Mouse (Mus musculus) hindbrain, postnatal 0 days (tissue): ENCODE measurements at regions not wholly inside any gene's neighbourhood (a gene's known extent, or its start where the extent isn't known, plus 50 kb on each side); places are given as distances from the start of the nearest gene placed in this dataset.

Experiments
- ATAC-seq: fragments of 200-750 bp; cut with Nextera tagmentation; 2 replicates; pipeline ENCODE4 v1.8.0; 2017; ENCODE audit warnings: mild to moderate bottlenecking, moderate TSS enrichment, moderate library complexity
- DNase-seq: peaks from one replicate; pipeline ENCODE4 v3.0.0-alpha.2; 2015; ENCODE audit warnings: low spot score
- H3K27ac ChIP-seq: fragments of 300-500 bp; sonication (generic); 2 replicates; pipeline ENCODE4 v1.5.1; 2014; ENCODE audit warnings: mild to moderate bottlenecking
- H3K27me3 ChIP-seq: fragments of 300-500 bp; sonication (generic); 2 replicates; pipeline ENCODE4 v1.6.1; 2014; ENCODE audit warnings: low read length, mixed read lengths; ENCODE audit not compliant: insufficient read depth
- H3K36me3 ChIP-seq: fragments of 300-500 bp; sonication (generic); 2 replicates; pipeline ENCODE4 v1.6.1; 2014; ENCODE audit warnings: low read length, mixed read lengths; ENCODE audit not compliant: insufficient read depth
- H3K4me1 ChIP-seq: fragments of 300-500 bp; sonication (generic); 2 replicates; pipeline ENCODE4 v1.6.1; 2014; ENCODE audit warnings: antibody characterized with exemption, low read length, mixed read lengths; ENCODE audit not compliant: insufficient read depth
- H3K4me2 ChIP-seq: fragments of 300-500 bp; sonication (generic); 2 replicates; pipeline ENCODE4 v1.6.1; 2014; ENCODE audit warnings: low read depth, mild to moderate bottlenecking, low read length, moderate library complexity, mixed read lengths
- H3K4me3 ChIP-seq: fragments of 300-500 bp; sonication (generic); 2 replicates; pipeline ENCODE4 v1.5.1; 2014; ENCODE audit warnings: low read length
- H3K9ac ChIP-seq: fragments of 300-500 bp; sonication (generic); replicated peaks from 2 replicates; pipeline ENCODE4 v1.6.1; 2014; ENCODE audit warnings: mild to moderate bottlenecking, low read length, moderate library complexity, mixed read lengths
- H3K9me3 ChIP-seq: fragments of 300-500 bp; sonication (generic); 2 replicates; pipeline ENCODE4 v1.6.1; 2016; ENCODE audit warnings: low read length, mixed read lengths
- CTCF ChIP-seq: IDR thresholded peaks from 2 replicates; pipeline ENCODE4 v1.5.1; 2016; ENCODE audit warnings: antibody characterized with exemption, control low read depth, low read depth
- WGBS: fragments of 180-500 bp; shearing (Covaris S2); extraction: QIAGEN DNeasy Blood & Tissue Kit; methylation state at CpG from one replicate; pipeline ENCODE4 v1.1.7; 2014; 5-methylcytosine and 5-hydroxymethylcytosine counted together

DNA sequence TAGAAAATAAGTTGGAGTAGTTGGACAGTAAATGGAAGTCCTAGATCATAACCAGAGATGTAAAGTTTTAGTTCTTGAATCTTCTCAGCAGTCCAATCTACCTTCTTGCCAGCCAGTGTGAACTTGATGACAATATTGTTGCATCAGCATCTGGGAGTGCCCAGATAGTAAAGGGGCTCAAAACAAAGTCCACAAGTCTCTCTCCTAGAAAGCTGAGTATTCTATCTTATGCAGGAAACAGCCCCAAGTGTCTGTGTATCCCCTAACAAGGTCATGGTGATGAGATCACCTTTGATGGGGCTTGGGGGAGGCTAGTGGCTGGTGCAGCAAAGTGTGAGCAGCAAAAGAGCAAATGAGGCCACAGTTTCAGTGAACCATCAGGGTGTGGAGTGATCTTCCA lies 194.8 kb downstream of the Tle1 start:
- Histone ChIP-seq H3K36me3 (no peaks in the 10 kb centered on the region), H3K4me3 (no peak overlapping the region), H3K27me3 (no peaks in the 10 kb centered on the region), H3K4me2 (no peak overlapping the region), H3K9ac (no peak overlapping the region), H3K9me3 (0 out of 2 replicates have a peak, but pooled peaks cover 4% of the 10 kb centered on the region), H3K4me1 (no peaks in the 10 kb centered on the region), H3K27ac (no peak overlapping the region)
- no peak for ATAC-seq
- no peak for DNase-seq
- no peak for TF ChIP-seq CTCF

DNA sequence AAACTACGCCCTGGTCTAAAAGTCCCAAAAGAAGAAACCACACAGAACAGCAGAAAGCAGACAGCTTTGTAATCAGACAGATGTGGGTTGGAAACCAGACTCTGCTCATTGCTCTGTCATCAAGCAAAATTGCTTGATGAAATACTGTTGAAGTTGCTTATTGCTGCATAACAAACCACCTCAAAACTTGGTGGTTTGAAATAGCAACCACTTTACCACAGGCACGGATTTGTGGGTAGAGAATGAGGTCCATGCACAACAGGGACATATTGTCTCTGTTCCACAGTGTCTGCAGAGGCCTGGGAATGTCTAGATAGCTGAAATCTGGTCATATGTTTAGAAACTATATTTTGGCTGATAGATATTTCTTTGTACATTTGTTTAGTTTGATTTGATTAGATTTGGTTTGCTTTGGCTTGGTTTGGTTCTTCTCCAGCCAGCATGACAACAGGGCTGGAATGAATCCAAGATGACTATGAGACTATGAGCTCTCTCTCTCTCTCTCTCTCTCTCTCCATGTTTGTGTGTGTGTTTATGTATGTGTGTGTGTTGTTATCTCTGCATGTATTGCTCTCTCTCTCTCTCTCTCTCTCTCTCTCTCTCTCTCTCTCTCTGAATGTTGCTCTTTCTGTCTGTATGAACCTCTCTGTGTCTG lies 199.4 kb downstream of the Tle1 start:
- Histone ChIP-seq H3K4me1 (no peaks in the 10 kb centered on the region), H3K27ac (no peak overlapping the region), H3K4me2 (no peak overlapping the region), H3K4me3 (no peak overlapping the region), H3K9me3 (no peaks in the 10 kb centered on the region), H3K27me3 (no peaks in the 10 kb centered on the region), H3K9ac (no peak overlapping the region), H3K36me3 (no peaks in the 10 kb centered on the region)
- no peak for TF ChIP-seq CTCF
- no peak for ATAC-seq
- DNase-seq = peak; percentile 12
- WGBS = 75% methylated on average over 2 of the region's 2 CpGs

DNA sequence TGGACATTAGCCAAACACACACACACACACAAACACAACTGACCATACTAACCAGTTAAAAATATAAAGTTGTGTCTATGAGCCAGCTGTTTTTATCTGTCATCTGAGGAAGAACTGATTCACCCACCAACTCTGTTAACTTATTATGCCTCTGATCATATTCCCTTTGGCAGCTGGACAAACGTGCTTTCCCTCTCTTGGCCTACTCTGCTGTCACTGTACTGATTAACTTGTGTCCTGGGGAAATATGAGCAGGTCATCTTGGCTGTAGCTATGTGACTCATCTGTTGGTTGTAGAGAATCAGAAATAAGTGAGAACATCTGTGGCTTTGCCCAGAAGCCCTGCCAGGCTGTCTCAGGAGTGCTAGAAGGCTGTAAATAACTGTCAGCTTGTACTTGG lies 210.9 kb upstream of the Gm11232 start:
- no peak overlapping the region for H3K27ac ChIP-seq
- 39% methylated on average over 1 of the region's 1 CpGs for WGBS
- no peaks in the 10 kb centered on the region for H3K36me3 ChIP-seq
- H3K4me2 ChIP-seq = no peak overlapping the region
- no peak for TF ChIP-seq CTCF
- H3K27me3 ChIP-seq = no peaks in the 10 kb centered on the region
- DNase-seq (peak; percentile 13), ATAC-seq (no peak)
- no peaks in the 10 kb centered on the region for H3K9me3 ChIP-seq
- H3K4me3 ChIP-seq = no peak overlapping the region
- H3K9ac ChIP-seq = no peak overlapping the region
- no peaks in the 10 kb centered on the region for H3K4me1 ChIP-seq

DNA sequence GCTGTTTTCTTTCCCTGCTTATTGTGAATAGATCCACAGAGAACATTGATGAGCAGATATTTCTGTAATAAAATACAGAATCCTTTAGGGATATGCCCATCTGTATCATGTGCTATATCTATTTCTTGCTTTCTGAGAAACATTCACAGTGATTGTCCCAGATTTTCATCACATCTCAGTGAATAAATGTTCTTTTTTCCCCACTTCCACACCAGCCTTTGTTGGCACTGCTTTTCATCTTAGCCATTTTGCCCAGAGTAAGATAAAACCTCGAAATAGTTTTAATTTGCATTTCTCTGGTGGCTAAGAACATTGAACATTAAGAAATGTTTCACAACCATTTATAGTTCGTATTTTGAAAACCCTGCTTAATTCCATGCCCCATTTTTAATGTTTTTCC lies 195.7 kb upstream of the Gm11232 start:
- Histone ChIP-seq H3K4me3 (no peak overlapping the region), H3K4me1 (no peaks in the 10 kb centered on the region), H3K9me3 (no peaks in the 10 kb centered on the region), H3K36me3 (no peaks in the 10 kb centered on the region), H3K4me2 (no peak overlapping the region), H3K27ac (no peak overlapping the region), H3K27me3 (no peaks in the 10 kb centered on the region), H3K9ac (no peak overlapping the region)
- ATAC-seq (no peak), DNase-seq (no peak)
- WGBS = 78% methylated on average over 2 of the region's 2 CpGs
- TF ChIP-seq CTCF = no peak

DNA sequence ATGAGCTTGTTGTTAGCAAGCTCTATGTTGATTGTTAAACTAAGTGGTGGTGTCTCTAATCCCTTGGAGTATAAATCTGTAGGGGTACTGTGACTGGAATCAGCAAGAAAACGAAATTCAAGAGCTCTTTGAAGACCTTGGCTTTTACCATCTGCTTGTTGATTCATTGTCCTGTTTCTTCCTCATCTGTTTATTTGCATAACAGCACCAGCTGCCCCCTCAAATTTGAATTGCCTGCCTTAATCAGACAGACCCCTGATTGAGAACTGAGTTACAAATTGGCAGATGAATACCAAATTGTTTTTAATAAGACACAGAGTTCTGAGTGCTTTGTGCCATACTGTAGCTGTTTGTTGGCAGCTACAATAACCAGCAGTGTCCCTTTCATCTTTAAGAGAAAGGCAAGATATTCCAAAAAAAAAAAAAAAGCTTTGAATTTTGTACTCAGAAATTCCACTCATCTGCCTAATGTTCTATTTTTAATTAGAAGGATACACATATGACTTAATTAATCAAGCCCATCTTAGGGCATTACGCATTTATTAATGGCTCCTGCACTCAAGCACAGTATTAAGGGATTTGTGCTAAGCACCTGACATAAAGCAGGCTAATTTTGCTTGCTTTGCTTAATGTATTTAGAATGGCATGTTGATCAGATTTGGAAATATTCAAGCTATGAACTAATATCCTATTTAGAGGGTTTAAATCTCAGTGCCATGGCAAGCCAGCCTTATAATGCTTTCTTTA lies 175.6 kb upstream of the Gm11232 start:
- whole genome bisulfite sequencing = 27% methylated on average over 2 of the region's 2 CpGs
- H3K9ac ChIP-seq = no peak overlapping the region
- no peak overlapping the region for H3K4me2 ChIP-seq
- H3K27ac ChIP-seq = no peak overlapping the region
- ATAC-seq (peak; percentile 56; the same call in 1 of the 2 replicates), DNase-seq (peak; percentile 48)
- H3K4me1 ChIP-seq = no peaks in the 10 kb centered on the region
- no peaks in the 10 kb centered on the region for H3K36me3 ChIP-seq
- H3K4me3 ChIP-seq = no peak overlapping the region
- no peaks in the 10 kb centered on the region; the same call in 1 of the 2 replicates for H3K27me3 ChIP-seq
- TF ChIP-seq CTCF = no peak
- H3K9me3 ChIP-seq = no peaks in the 10 kb centered on the region

DNA sequence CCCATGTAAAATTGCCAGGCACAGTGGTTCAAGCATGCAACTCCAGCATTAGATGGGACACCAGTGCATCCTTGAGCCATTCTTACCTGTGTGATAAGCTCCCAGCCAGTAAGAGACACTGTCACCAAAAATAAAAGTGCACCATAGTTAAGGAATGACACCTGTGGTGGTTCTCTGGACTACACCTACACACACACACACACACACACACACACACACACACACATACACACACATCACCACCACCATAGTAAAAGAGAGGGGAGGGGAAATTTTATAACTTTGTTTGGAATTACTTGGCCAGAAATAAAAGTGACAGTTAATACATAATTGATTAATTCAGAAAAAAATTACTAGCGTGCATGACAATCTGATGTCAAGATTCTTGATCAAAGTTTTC lies 175.1 kb upstream of the Gm11232 start:
- Histone ChIP-seq H3K27ac (no peak overlapping the region), H3K9ac (no peak overlapping the region), H3K4me2 (no peak overlapping the region), H3K4me3 (no peak overlapping the region), H3K27me3 (no peaks in the 10 kb centered on the region; the same call in 1 of the 2 replicates), H3K4me1 (no peaks in the 10 kb centered on the region), H3K9me3 (no peaks in the 10 kb centered on the region), H3K36me3 (no peaks in the 10 kb centered on the region)
- ATAC-seq = no peak
- 48% methylated on average over 1 of the region's 1 CpGs for WGBS
- no peak for TF ChIP-seq CTCF
- DNase-seq = no peak

DNA sequence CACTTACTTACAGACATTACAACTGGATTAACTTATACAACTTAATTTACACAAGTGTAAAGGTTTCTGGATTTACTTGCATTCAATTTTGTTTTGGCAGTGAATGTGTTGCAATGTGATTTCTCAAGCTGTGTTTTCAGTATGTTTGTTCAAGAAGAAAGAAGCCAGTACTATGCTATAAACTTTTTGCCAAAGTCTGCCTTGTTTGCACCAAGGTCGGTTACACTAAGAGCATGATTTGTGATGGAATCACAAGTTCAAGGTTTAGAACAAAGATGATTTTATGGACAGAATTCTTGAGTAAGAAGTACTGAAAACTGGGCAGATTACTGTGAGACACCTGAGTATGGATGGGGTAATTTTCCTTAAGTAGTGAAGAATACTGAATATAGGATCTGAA lies 153.8 kb upstream of the Gm11232 start:
- no peak for DNase-seq
- H3K27ac ChIP-seq = no peak overlapping the region
- 83% methylated on average over 1 of the region's 1 CpGs for WGBS
- no peaks in the 10 kb centered on the region for H3K27me3 ChIP-seq
- no peak overlapping the region for H3K4me3 ChIP-seq
- H3K4me2 ChIP-seq = no peak overlapping the region
- TF ChIP-seq CTCF = no peak
- H3K9me3 ChIP-seq = no peaks in the 10 kb centered on the region
- no peak for ATAC-seq
- H3K4me1 ChIP-seq = no peaks in the 10 kb centered on the region
- no peak overlapping the region for H3K9ac ChIP-seq
- H3K36me3 ChIP-seq = no peaks in the 10 kb centered on the region
